Mouse (Mus musculus): ENCODE results near the gene Cgref1.

GRCm38 (mm10) chr5:30925217-30925616 is 20.2 kb downstream of the Cgref1 start:
- no peak for TF ChIP-seq POLR2A (IDR thresholded peaks at IDR 0.05; ENCODE audit: low read depth, low read length)
- no peak for TF ChIP-seq CTCF (IDR thresholded peaks at IDR 0.05; ENCODE audit: extremely low read depth, insufficient read depth, insufficient read length, insufficient replicate concordance)

All from spleen, adult 2 months (tissue).